Mouse (Mus musculus): ENCODE measurements at regions not wholly inside any gene's neighbourhood (a gene's known extent, or its start where the extent isn't known, plus 50 kb on each side); places are given as distances from the start of the nearest gene placed in this dataset.

DNA sequence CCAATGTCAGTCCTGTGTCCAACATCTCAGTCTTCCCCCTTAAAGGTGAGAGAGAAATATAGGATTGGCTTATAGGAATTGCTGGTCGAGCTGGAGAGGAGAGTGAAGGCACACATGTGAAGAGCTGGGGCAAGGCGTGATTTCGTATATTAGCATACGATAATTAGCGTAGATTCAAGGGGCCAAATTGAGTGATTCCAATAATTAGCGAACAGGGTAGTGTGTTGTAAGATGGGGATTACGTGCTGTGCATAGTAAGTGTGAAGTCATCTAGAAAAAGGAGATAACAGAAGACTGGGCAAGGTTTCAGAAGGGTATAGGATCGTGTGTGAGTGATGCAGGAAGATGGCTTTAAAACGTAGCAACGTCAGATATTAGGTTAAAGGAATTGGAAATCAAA, 147.6 kb upstream of the Auts2 start:
- Histone ChIP-seq H3K36me3 (replicated peaks; ENCODE audit: control insufficient read depth, insufficient read depth, low read depth, low read length) (no peaks in the 10 kb centered on the region), H3K9me3 (replicated peaks; ENCODE audit: control insufficient read depth, low read length) (no peaks in the 10 kb centered on the region), H3K4me1 (ENCODE audit: control insufficient read depth, insufficient read depth, low read length) (no peaks in the 10 kb centered on the region), H3K4me2 (ENCODE audit: low read depth, low read length) (no peak overlapping the region), H3K27me3 (ENCODE audit: control insufficient read depth, insufficient read depth, low read length) (no peaks in the 10 kb centered on the region), H3K9ac (replicated peaks; ENCODE audit: low read length) (no peak overlapping the region), H3K27ac (replicated peaks; ENCODE audit: low read depth, low read length) (no peak overlapping the region), H3K4me3 (ENCODE audit: low read depth, low read length) (no peak overlapping the region)
- DNase-seq (ENCODE audit: low spot score), result no peak
- WGBS, result 91% methylated on average over 10 of the region's 10 CpGs
- no peak for ATAC-seq (replicated peaks; ENCODE audit: insufficient number of reproducible peaks, low FRiP score, low TSS enrichment, low read depth)

DNA sequence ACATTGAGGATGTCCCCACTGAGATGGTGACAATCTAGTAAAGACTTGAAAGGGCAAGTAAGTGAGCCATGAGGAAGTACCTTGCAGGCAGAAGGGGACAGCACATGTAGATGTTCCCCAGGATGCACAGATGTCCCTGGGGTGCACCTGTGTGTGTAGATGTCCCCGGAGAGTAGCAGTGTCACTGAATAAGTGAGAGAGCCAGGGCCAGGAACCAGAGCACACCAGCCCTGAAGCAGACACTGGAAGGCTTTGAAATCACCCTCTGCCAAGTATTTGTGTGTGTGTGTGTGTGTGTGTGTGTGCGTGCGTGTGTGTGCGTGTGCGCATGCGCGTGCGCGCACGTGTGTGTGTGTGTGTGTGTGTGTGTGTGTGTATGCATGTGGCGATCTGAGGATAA, 132.1 kb upstream of the Auts2 start:
- ATAC-seq (replicated peaks; ENCODE audit: insufficient number of reproducible peaks, low FRiP score, low TSS enrichment, low read depth) (no peak), DNase-seq (ENCODE audit: low spot score) (no peak)

DNA sequence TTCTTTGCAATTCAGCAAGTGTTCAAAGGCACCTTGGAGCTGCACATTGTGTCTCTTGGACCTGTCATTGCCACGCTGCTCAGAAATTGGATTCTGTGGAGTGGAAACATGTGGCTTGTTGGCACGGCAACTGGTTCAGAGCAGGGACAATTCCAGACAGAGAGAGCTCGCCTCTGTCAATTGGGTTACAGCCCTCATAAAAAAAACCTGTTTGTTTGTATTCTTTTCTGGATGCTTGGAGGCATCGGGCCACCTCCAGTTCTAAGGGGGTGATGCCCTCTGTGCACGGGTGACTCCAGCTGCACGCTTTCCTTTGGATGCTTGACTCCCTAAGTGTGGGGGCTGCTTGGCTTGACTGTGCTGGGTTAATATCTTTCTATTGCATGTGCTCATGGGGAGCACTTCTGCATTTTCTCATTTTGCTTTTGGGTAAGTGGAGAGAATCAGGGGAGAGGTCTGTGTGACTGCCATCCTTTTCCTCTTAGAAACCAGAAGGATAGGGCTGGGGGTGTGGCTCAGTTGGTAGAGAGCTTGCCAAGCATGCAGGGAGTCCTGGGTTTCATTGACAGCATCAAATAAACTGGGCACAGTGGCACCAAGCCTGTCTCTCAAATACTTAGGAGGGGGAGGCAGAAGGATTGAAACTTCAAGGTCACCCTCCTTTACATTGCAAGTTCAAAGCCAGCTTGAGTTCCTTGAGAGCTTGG, 130.6 kb upstream of the Auts2 start:
- H3K36me3 ChIP-seq (replicated peaks; ENCODE audit: control insufficient read depth, insufficient read depth, low read depth, low read length), result no peaks in the 10 kb centered on the region
- no peak overlapping the region for H3K9ac ChIP-seq (replicated peaks; ENCODE audit: low read length)
- no peak overlapping the region for H3K4me3 ChIP-seq (ENCODE audit: low read depth, low read length)
- H3K27me3 ChIP-seq (ENCODE audit: control insufficient read depth, insufficient read depth, low read length), result no peaks in the 10 kb centered on the region
- no peaks in the 10 kb centered on the region for H3K4me1 ChIP-seq (ENCODE audit: control insufficient read depth, insufficient read depth, low read length)
- no peaks in the 10 kb centered on the region for H3K9me3 ChIP-seq (replicated peaks; ENCODE audit: control insufficient read depth, low read length)
- DNase-seq (ENCODE audit: low spot score) (peak; percentile 36), ATAC-seq (replicated peaks; ENCODE audit: insufficient number of reproducible peaks, low FRiP score, low TSS enrichment, low read depth) (no peak)
- 47% methylated on average over 6 of the region's 6 CpGs for WGBS
- H3K27ac ChIP-seq (replicated peaks; ENCODE audit: low read depth, low read length), result no peak overlapping the region
- H3K4me2 ChIP-seq (ENCODE audit: low read depth, low read length), result no peak overlapping the region

More for the DNA sequence above, 132.1 kb upstream of the Auts2 start:
- Histone ChIP-seq H3K9me3 (replicated peaks; ENCODE audit: control insufficient read depth, low read length) (no peaks in the 10 kb centered on the region), H3K9ac (replicated peaks; ENCODE audit: low read length) (no peak overlapping the region), H3K4me1 (ENCODE audit: control insufficient read depth, insufficient read depth, low read length) (no peaks in the 10 kb centered on the region), H3K27me3 (ENCODE audit: control insufficient read depth, insufficient read depth, low read length) (no peaks in the 10 kb centered on the region), H3K4me3 (ENCODE audit: low read depth, low read length) (no peak overlapping the region), H3K4me2 (ENCODE audit: low read depth, low read length) (no peak overlapping the region), H3K36me3 (replicated peaks; ENCODE audit: control insufficient read depth, insufficient read depth, low read depth, low read length) (no peaks in the 10 kb centered on the region), H3K27ac (replicated peaks; ENCODE audit: low read depth, low read length) (no peak overlapping the region)
- 91% methylated on average over 11 of the region's 11 CpGs for WGBS

DNA sequence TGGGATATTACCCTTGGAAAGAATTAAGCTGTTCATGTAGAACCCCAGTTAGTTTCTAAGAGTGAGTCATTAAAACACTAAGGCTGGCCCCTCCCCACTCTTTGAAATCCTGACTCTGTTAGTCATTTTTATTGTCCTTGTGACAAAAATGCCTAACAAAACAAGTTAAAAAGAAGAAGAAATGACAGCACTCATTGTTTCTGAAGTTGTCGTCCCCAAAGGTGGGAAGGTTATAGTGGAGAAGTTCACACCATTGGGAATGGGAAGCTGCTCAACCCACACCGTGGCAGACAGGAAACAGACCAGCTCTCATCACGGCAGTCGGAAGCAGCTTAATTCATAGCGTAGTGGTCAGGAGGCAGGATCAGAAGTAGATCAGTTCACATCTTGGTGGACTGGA, 128.4 kb upstream of the Auts2 start:
- no peak overlapping the region for H3K9ac ChIP-seq (replicated peaks; ENCODE audit: low read length)
- DNase-seq (ENCODE audit: low spot score) (no peak), ATAC-seq (replicated peaks; ENCODE audit: insufficient number of reproducible peaks, low FRiP score, low TSS enrichment, low read depth) (no peak)
- WGBS, result 71% methylated on average over 5 of the region's 5 CpGs
- H3K4me1 ChIP-seq (ENCODE audit: control insufficient read depth, insufficient read depth, low read length), result no peaks in the 10 kb centered on the region
- H3K27me3 ChIP-seq (ENCODE audit: control insufficient read depth, insufficient read depth, low read length), result no peaks in the 10 kb centered on the region
- H3K4me2 ChIP-seq (ENCODE audit: low read depth, low read length), result no peak overlapping the region
- no peaks in the 10 kb centered on the region for H3K36me3 ChIP-seq (replicated peaks; ENCODE audit: control insufficient read depth, insufficient read depth, low read depth, low read length)
- no peaks in the 10 kb centered on the region for H3K9me3 ChIP-seq (replicated peaks; ENCODE audit: control insufficient read depth, low read length)
- no peak overlapping the region for H3K4me3 ChIP-seq (ENCODE audit: low read depth, low read length)
- H3K27ac ChIP-seq (replicated peaks; ENCODE audit: low read depth, low read length), result no peak overlapping the region

DNA sequence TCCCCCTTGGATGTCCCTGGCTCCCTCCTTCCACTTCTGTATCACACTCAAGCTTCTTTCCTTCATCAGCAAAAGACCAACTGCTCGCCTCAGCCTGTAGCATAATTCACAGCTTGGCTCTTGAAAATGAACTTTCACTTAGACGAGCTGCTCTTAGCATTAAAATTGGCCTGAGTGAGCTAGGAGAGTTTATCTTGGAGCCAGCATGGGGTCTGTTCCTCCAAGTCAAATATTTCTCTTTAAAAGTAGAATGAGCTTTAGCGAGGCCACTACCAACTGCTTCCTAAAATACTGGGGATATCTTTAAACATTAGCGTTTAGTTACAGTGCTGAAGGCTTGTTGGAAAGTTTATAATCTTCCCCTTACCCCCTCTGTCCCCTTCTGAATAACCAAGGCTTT, 124.2 kb upstream of the Auts2 start:
- H3K4me3 ChIP-seq (ENCODE audit: low read depth, low read length), result no peak overlapping the region
- 59% methylated on average over 4 of the region's 4 CpGs for WGBS
- no peaks in the 10 kb centered on the region for H3K36me3 ChIP-seq (replicated peaks; ENCODE audit: control insufficient read depth, insufficient read depth, low read depth, low read length)
- H3K4me1 ChIP-seq (ENCODE audit: control insufficient read depth, insufficient read depth, low read length), result no peaks in the 10 kb centered on the region
- no peak overlapping the region for H3K27ac ChIP-seq (replicated peaks; ENCODE audit: low read depth, low read length)
- ATAC-seq (replicated peaks; ENCODE audit: insufficient number of reproducible peaks, low FRiP score, low TSS enrichment, low read depth) (no peak), DNase-seq (ENCODE audit: low spot score) (no peak)
- no peaks in the 10 kb centered on the region for H3K9me3 ChIP-seq (replicated peaks; ENCODE audit: control insufficient read depth, low read length)
- no peak overlapping the region for H3K4me2 ChIP-seq (ENCODE audit: low read depth, low read length)
- no peaks in the 10 kb centered on the region for H3K27me3 ChIP-seq (ENCODE audit: control insufficient read depth, insufficient read depth, low read length)
- no peak overlapping the region for H3K9ac ChIP-seq (replicated peaks; ENCODE audit: low read length)

DNA sequence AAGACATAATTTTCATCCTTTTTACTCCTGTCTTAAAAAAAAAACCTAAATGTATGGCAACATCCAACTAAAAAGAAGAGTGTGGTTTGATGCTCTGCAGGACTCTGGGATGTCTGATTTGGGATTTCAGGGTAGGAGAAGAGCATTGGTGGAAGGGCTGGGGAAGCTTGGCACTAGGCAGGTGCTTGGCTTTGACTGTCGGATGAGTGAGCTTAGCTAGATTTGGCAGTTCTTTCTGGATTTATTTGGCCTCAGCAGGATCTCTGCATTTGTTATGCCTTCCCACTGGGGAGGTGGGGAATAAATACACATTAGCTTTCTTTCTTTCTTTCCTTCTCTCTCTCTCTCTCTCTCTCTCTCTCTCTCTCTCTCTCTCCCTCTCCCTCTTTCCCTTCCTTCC, 118.1 kb upstream of the Auts2 start:
- no peak for DNase-seq (ENCODE audit: low spot score)
- Histone ChIP-seq H3K27me3 (ENCODE audit: control insufficient read depth, insufficient read depth, low read length) (no peaks in the 10 kb centered on the region), H3K9ac (replicated peaks; ENCODE audit: low read length) (no peak overlapping the region), H3K9me3 (replicated peaks; ENCODE audit: control insufficient read depth, low read length) (no peaks in the 10 kb centered on the region), H3K4me3 (ENCODE audit: low read depth, low read length) (no peak overlapping the region), H3K4me2 (ENCODE audit: low read depth, low read length) (no peak overlapping the region), H3K36me3 (replicated peaks; ENCODE audit: control insufficient read depth, insufficient read depth, low read depth, low read length) (no peaks in the 10 kb centered on the region), H3K4me1 (ENCODE audit: control insufficient read depth, insufficient read depth, low read length) (no peaks in the 10 kb centered on the region), H3K27ac (replicated peaks; ENCODE audit: low read depth, low read length) (no peak overlapping the region)
- 81% methylated on average over 1 of the region's 1 CpGs for WGBS
- no peak for ATAC-seq (replicated peaks; ENCODE audit: insufficient number of reproducible peaks, low FRiP score, low TSS enrichment, low read depth)

DNA sequence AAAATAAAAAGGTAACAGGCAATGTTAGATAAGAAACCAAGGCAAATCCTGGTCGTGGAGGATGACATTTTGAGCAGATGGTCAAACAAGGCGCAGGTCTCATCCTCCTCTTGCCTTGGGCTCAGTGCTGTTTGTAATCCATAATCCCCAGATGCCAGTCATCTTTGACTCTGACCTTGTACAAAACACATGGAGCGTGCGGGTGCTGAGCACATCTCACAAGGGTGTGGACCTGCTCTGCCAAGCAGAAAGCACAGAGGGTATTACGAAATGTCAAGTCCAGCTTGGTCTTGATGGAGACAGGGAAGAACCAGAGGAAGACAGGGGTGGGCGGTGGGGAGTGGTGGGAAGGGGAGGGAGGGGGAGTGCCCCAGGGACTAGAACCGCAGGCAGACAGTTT, 116.9 kb upstream of the Auts2 start:
- 73% methylated on average over 7 of the region's 7 CpGs for WGBS
- Histone ChIP-seq H3K4me1 (ENCODE audit: control insufficient read depth, insufficient read depth, low read length) (no peaks in the 10 kb centered on the region), H3K9ac (replicated peaks; ENCODE audit: low read length) (no peak overlapping the region), H3K4me2 (ENCODE audit: low read depth, low read length) (no peak overlapping the region), H3K36me3 (replicated peaks; ENCODE audit: control insufficient read depth, insufficient read depth, low read depth, low read length) (no peaks in the 10 kb centered on the region), H3K27me3 (ENCODE audit: control insufficient read depth, insufficient read depth, low read length) (no peaks in the 10 kb centered on the region), H3K9me3 (replicated peaks; ENCODE audit: control insufficient read depth, low read length) (no peaks in the 10 kb centered on the region), H3K4me3 (ENCODE audit: low read depth, low read length) (no peak overlapping the region), H3K27ac (replicated peaks; ENCODE audit: low read depth, low read length) (no peak overlapping the region)
- ATAC-seq (replicated peaks; ENCODE audit: insufficient number of reproducible peaks, low FRiP score, low TSS enrichment, low read depth) (no peak), DNase-seq (ENCODE audit: low spot score) (no peak)

DNA sequence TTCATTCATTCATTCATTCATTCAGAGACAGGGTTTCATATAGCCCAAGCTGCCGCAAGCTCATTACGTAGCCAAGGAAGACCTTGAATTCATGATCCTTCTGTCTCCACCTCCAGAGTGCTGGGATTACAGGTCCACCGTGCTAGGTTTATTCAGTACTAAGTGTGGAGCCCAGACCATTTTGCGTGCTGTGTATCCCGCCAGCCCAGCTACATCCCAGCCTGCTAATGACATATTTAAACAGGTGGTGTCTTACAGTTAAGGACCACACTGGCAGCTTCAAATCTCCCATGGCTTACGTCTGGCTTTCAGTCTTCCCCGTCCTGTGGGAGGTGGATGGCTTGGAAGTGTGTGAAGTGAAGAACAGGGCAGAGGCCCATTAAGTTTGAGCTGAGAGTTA, 111.2 kb upstream of the Auts2 start:
- H3K27ac ChIP-seq (replicated peaks; ENCODE audit: low read depth, low read length), result no peak overlapping the region
- no peaks in the 10 kb centered on the region for H3K36me3 ChIP-seq (replicated peaks; ENCODE audit: control insufficient read depth, insufficient read depth, low read depth, low read length)
- ATAC-seq (replicated peaks; ENCODE audit: insufficient number of reproducible peaks, low FRiP score, low TSS enrichment, low read depth) (no peak), DNase-seq (ENCODE audit: low spot score) (no peak)
- H3K27me3 ChIP-seq (ENCODE audit: control insufficient read depth, insufficient read depth, low read length), result no peaks in the 10 kb centered on the region
- H3K4me3 ChIP-seq (ENCODE audit: low read depth, low read length), result no peak overlapping the region
- H3K4me1 ChIP-seq (ENCODE audit: control insufficient read depth, insufficient read depth, low read length), result no peaks in the 10 kb centered on the region
- no peak overlapping the region for H3K4me2 ChIP-seq (ENCODE audit: low read depth, low read length)
- WGBS, result 87% methylated on average over 7 of the region's 7 CpGs
- H3K9me3 ChIP-seq (replicated peaks; ENCODE audit: control insufficient read depth, low read length), result no peaks in the 10 kb centered on the region
- no peak overlapping the region for H3K9ac ChIP-seq (replicated peaks; ENCODE audit: low read length)
